Mouse (Mus musculus) MEL (cell line): ENCODE data around the gene Plaur. TPM values are rescaled to one million over a fixed set of nuclear protein-coding genes. Genes with fewer than 3 reads are reported as not detected.
"Not testable (repeated sequence)": the region's sequence is repeated elsewhere in the genome, so short reads cannot be mapped to it uniquely, and the experiment has no call there.

Experiments used
- DNase-seq: peaks from one replicate; pipeline ENCODE4 v3.0.0; 2011; ENCODE audit warnings: low read depth, low spot score
- H3K27ac ChIP-seq: 2 replicates; pipeline ENCODE4 v1.5.1; 2012; ENCODE audit warnings: low read depth, mild to moderate bottlenecking, control low read depth, low read length, moderate library complexity; ENCODE audit not compliant: control insufficient read depth
- H3K27me3 ChIP-seq, 2 experiments: fragments of 150-350 bp in 1 of 2; sonication (generic) in 1 of 2; 2 replicates each; pipeline ENCODE4 v1.6.1; 2012; ENCODE audit warnings: low read length in 2 of 2, mild to moderate bottlenecking in 2 of 2, improper control_type of control experiment in 1 of 2, moderate library complexity in 1 of 2; ENCODE audit not compliant: insufficient read depth in 2 of 2, control insufficient read depth in 1 of 2
- H3K36me3 ChIP-seq, 2 experiments: 2 replicates each; pipeline ENCODE4 v1.6.1; 2012 to 2014; ENCODE audit warnings: low read length in 2 of 2, improper control_type of control experiment in 1 of 2, inconsistent platforms in 1 of 2, mild to moderate bottlenecking in 1 of 2; ENCODE audit not compliant: insufficient read depth in 2 of 2, control insufficient read depth in 1 of 2
- H3K4me1 ChIP-seq, 2 experiments: fragments of 150-350 bp in 1 of 2; sonication (generic) in 1 of 2; 2 replicates each; pipeline ENCODE4 v1.6.1; 2012; ENCODE audit warnings: low read length in 2 of 2, improper control_type of control experiment in 1 of 2, mild to moderate bottlenecking in 1 of 2; ENCODE audit not compliant: insufficient read depth in 2 of 2, control insufficient read depth in 1 of 2
- H3K4me3 ChIP-seq, 2 experiments: fragments of 150-350 bp in 1 of 2; sonication (generic) in 1 of 2; 2 replicates each; pipeline ENCODE4 v1.5.1; 2012; ENCODE audit warnings: low read depth in 2 of 2, low read length in 2 of 2, mild to moderate bottlenecking in 2 of 2, moderate library complexity in 2 of 2, control low read depth in 1 of 2, improper control_type of control experiment in 1 of 2; ENCODE audit not compliant: control insufficient read depth in 1 of 2, insufficient read depth in 1 of 2
- H3K79me2 ChIP-seq: 2 replicates; pipeline ENCODE4 v1.6.1; 2012; ENCODE audit warnings: mild to moderate bottlenecking, low read length, moderate library complexity; ENCODE audit not compliant: control insufficient read depth, poor library complexity, insufficient read depth
- H3K9ac ChIP-seq: 2 replicates; pipeline ENCODE4 v1.6.1; 2012; ENCODE audit warnings: low read depth, mild to moderate bottlenecking, control low read depth, low read length, moderate library complexity; ENCODE audit not compliant: control insufficient read depth, poor library complexity, severe bottlenecking
- H3K9me3 ChIP-seq: fragments of 150-350 bp; sonication (generic); replicated peaks from 2 replicates; pipeline ENCODE4 v1.6.1; 2012; ENCODE audit warnings: mild to moderate bottlenecking, low read length, improper control_type of control experiment, moderate library complexity; ENCODE audit not compliant: insufficient read depth
- BHLHE40 ChIP-seq: IDR thresholded peaks from 2 replicates; pipeline ENCODE4 v1.6.1; 2012; ENCODE audit warnings: low read depth, mild to moderate bottlenecking, inconsistent platforms, low read length, improper control_type of control experiment, borderline replicate concordance
- MAFK ChIP-seq: IDR thresholded peaks from 2 replicates; pipeline ENCODE4 v1.6.1; 2011; ENCODE audit warnings: low read depth, mild to moderate bottlenecking, low read length, improper control_type of control experiment, borderline replicate concordance
- POLR2A ChIP-seq, 2 experiments: IDR thresholded peaks; 2 replicates each; pipeline ENCODE4 v1.6.1; 2011 to 2012; ENCODE audit warnings: low read length in 2 of 2, mild to moderate bottlenecking in 2 of 2, control low read depth in 1 of 2, improper control_type of control experiment in 1 of 2, low read depth in 1 of 2, moderate library complexity in 1 of 2; ENCODE audit not compliant: control insufficient read depth in 1 of 2, insufficient read depth in 1 of 2, poor library complexity in 1 of 2
- POLR2AphosphoS2 ChIP-seq: IDR thresholded peaks from 2 replicates; pipeline ENCODE4 v1.6.1; 2011; ENCODE audit warnings: low read length, improper control_type of control experiment
- RCOR1 ChIP-seq: IDR thresholded peaks from 2 replicates; pipeline ENCODE4 v1.6.1; 2012; ENCODE audit warnings: low read depth, mild to moderate bottlenecking, inconsistent platforms, low read length, improper control_type of control experiment
- USF2 ChIP-seq, 2 experiments: IDR thresholded peaks; 2 replicates each; pipeline ENCODE4 v1.6.1; 2011 to 2012; ENCODE audit warnings: improper control_type of control experiment in 2 of 2, low read length in 2 of 2, borderline replicate concordance in 1 of 2, inconsistent platforms in 1 of 2, low read depth in 1 of 2, mild to moderate bottlenecking in 1 of 2; ENCODE audit not compliant: insufficient read depth in 1 of 2
- polyA plus RNA-seq, 2 experiments: library from polyadenylated mRNA; stranded (reverse) in 1 of 2; unstranded in 1 of 2; fragments of >175 nt in 1 of 2; fragments of >200 nt in 1 of 2; gene quantifications; 2 replicates each; pipeline versions ENCODE4 v1.2.1 to v1.2.4; 2012; ENCODE audit warnings: low replicate concordance in 2 of 2, low read depth in 1 of 2; ENCODE audit not compliant: insufficient read length in 2 of 2, insufficient read depth in 1 of 2, missing spikeins in 1 of 2
- total RNA-seq: library from RNA; depleted of rRNA; stranded (reverse); fragments of 300-350 nt; gene quantifications from 2 replicates; pipeline ENCODE4 v1.2.3, GENCODE M21; 2012

Plaur gene
- total and polyA plus RNA-seq, 3 experiments: 8.6 to 9.7 TPM; not detected in 1

DNA sequence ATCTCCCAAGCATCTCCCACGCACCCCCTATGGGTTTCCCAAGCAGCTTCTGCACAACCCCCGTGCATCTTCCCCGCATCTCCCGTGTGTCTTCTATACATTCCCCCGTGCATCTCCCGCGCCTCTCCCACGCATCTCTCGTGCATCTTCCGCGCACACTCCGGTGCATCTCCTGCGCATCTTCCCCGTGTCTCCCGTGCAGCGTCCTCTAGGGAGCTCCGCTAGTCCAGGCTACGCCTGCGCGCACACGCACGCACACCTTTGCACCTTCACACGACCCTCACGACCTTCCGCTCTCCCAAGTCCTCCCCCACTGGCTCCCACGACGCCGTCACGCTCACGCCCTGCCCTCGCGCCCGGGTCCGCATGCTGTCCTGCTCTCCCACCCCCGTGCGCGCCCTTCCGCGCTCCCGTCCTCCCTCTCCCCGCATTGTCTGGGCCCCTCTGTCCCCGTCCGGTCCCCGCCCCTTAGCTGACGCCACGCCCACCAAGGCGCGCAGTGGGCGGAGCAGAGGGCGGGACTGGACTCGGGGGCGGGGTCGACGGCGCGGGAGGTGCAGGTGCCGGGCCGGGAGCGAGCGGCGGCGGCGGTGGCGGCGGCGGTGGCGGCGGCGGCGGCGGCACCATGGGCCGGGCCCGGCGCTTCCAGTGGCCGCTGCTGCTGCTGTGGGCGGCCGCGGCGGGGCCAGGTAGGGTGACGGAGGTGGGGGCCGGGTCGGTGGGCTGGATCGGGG is 19.4 kb downstream of the Plaur start, which contains the start of gene Cadm4:
Gene Cadm4, plus strand, starts transcription at position 550 of the 734 bp plus-strand sequence.
- H3K27ac ChIP-seq: no peak within 1 kb of the TSS
- peak; percentile 55 for DNase-seq
- H3K36me3 ChIP-seq: no peaks in the 10 kb centered on the region
- no peaks in the 10 kb centered on the region for H3K9me3 ChIP-seq
- TF ChIP-seq USF2 (IDR thresholded peaks at IDR 0.05; ENCODE audit: borderline replicate concordance in 1 of 2, insufficient read depth in 1 of 2, low read depth in 1 of 2, low read length in 2 of 2): no peak
- TF ChIP-seq POLR2A (IDR thresholded peaks at IDR 0.05; ENCODE audit: control insufficient read depth in 1 of 2, insufficient read depth in 1 of 2, low read depth in 1 of 2, low read length in 2 of 2, poor library complexity in 1 of 2): peak in 1 of 2 experiments; percentile 38; a peak in 1 of 4 replicates
- TF ChIP-seq POLR2AphosphoS2: no peak
- no peak for TF ChIP-seq BHLHE40
- TF ChIP-seq MAFK: no peak
- H3K4me1 ChIP-seq: no peaks in the 10 kb centered on the region; a peak in 2 of 4 replicates
- H3K9ac ChIP-seq: no peak within 1 kb of the TSS
- peaks cover 1 to 2% of the 10 kb centered on the region in 2 experiments; a peak in 2 of 4 replicates for H3K27me3 ChIP-seq
- peak within 1 kb of the TSS in 1 of 2 experiments; percentile 37; a peak in 3 of 4 replicates for H3K4me3 ChIP-seq
- H3K79me2 ChIP-seq: no peaks in the 10 kb centered on the region

DNA sequence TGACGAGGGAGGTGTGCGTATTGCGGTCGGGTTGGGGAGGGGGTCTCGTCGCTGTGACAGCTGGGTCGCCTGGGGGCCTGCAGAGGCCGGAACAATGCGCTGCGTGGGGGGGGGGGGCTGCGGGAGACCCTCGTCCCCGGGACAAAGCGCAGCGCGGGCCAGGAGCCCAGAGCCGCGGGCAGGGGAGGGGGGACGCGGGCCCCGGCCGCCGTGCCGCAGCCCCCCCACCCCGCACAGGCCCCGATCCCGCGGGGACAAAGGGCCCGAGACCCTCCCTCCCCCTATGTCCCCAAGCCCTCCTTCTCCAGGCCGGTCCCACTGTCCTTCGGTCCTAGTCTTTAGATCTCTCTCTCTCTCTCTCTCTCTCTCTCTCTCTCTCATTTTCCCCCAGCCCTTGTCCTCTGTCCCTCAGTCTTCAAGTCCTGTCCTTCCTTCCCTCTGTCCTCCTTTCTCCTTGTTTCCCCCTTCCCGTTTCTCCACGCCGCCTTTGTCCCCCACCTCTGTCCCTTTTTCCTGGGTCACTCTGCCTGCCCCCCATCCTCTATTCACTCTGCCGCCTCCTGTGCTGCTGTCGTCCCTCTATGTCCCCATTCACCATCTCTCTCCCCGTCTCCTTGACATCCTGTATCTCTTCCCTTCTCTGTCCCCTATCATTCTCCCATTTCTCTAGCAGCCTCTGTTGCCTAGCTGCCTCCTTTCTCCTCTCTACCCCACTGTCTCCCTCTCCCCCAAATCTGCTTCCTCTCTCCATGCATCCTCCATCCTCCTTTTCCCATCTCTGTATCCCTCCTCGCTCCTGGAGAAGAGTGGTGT is 20.1 kb downstream of the Plaur start:
- H3K9me3 ChIP-seq: no peaks in the 10 kb centered on the region
- no peak for DNase-seq
- no peaks in the 10 kb centered on the region for H3K79me2 ChIP-seq
- H3K27me3 ChIP-seq: peaks cover 1 to 2% of the 10 kb centered on the region in 2 experiments; a peak in 2 of 4 replicates
- H3K27ac ChIP-seq: no peak overlapping the region
- no peaks in the 10 kb centered on the region for H3K36me3 ChIP-seq
- no peak overlapping the region; a peak in 1 of 4 replicates for H3K4me3 ChIP-seq
- no peak for TF ChIP-seq RCOR1
- H3K4me1 ChIP-seq: no peaks in the 10 kb centered on the region; a peak in 2 of 4 replicates
- no peak overlapping the region for H3K9ac ChIP-seq

DNA sequence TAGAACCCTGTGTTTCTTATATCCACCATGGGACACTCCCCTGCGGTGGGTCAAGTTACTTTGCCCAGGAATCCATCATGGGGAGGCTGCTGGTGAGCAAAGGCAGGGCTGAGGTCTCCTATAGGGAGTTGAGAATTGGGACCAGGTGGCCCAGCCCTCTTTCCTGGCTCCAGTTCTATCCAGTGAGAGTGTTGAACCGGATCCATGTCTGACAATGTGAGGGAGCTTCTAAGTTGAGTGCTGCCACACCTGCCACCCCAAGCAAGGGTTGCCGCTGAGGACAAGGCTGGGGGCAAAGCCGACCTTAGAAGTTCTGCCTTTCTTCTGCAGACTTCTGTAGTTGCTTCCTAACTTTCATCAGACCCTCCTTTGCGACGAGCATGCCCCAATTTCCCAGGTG is 21.0 kb downstream of the Plaur start:
- not testable (repeated sequence) for H3K27me3 ChIP-seq, H3K79me2 ChIP-seq, H3K4me3 ChIP-seq, H3K4me1 ChIP-seq, H3K9ac ChIP-seq, H3K9me3 ChIP-seq, H3K36me3 ChIP-seq, H3K27ac ChIP-seq, DNase-seq
